Mouse (Mus musculus) hematopoietic multipotent progenitor cell, adult 10-12 weeks (in vitro differentiated cells): Measurements from ENCODE around the gene Mip. TPM values are rescaled to one million over a fixed set of nuclear protein-coding genes. Genes with fewer than 3 reads are reported as not detected.

Experiments used
- polyA plus RNA-seq: library from polyadenylated mRNA; stranded (reverse); fragments of >175 nt; gene quantifications from 2 replicates; pipeline ENCODE4 v1.2.3, GENCODE M21; 2012; ENCODE audit warnings: low replicate concordance

Mip gene
- 0.17 TPM in 1 of 2 replicates, not detected in the other for polyA plus RNA-seq

GRCm38 (mm10) chr10:128225538-128225937 is at the start of gene Mip:
Gene Mip, plus strand, starts transcription at chr10:128225838.

GRCm38 (mm10) chr10:128179989-128180388 is 45.6 kb upstream of the Mip start, which contains the start of gene Rbms2:
Gene Rbms2, minus strand, starts transcription at chr10:128180297.

GRCm38 (mm10) chr10:128194024-128194550 is 31.6 kb upstream of the Mip start, which contains the start of gene Gls2:
Gene Gls2, plus strand, starts transcription at chr10:128194457.

GRCm38 (mm10) chr10:128211390-128212108 is 14.1 kb upstream of the Mip start, which contains the start of gene Spryd4:
Gene Spryd4, minus strand, starts transcription at chr10:128211807.

GRCm38 (mm10) chr10:128231697-128232419 is 6.2 kb downstream of the Mip start, which contains the start of gene Timeless:
Gene Timeless, plus strand, starts transcription at chr10:128232065.

GRCm38 (mm10) chr10:128253677-128254255 is 28.1 kb downstream of the Mip start, which contains the start of gene Apon:
Gene Apon, plus strand, starts transcription at chr10:128254096.

GRCm38 (mm10) chr10:128268371-128268770 is 42.7 kb downstream of the Mip start, which contains the start of gene Apof:
Gene Apof, plus strand, starts transcription at chr10:128268671.

GRCm38 (mm10) chr10:128270287-128270841 is 44.7 kb downstream of the Mip start, which contains the start of gene Stat2:
Gene Stat2, plus strand, starts transcription at chr10:128270559.

Other genes starting within 250 kb of the Mip start
- gene Hsd17b6, start 218.2 kb upstream of the Mip start, polyA plus RNA-seq, result not detected in 2 replicates
- 0.76 and 2.1 TPM in 2 replicates for gene Prim1, start 210.7 kb upstream of the Mip start, polyA plus RNA-seq
- 23.9 and 119 TPM in 2 replicates for gene Naca, start 190.3 kb upstream of the Mip start, polyA plus RNA-seq
- 75.1 and 109 TPM in 2 replicates for gene Ptges3, start 166.9 kb upstream of the Mip start, polyA plus RNA-seq
- 514 and 876 TPM in 2 replicates for gene Atp5b, start 142.6 kb upstream of the Mip start, polyA plus RNA-seq
- gene Baz2a, start 134.3 kb upstream of the Mip start, polyA plus RNA-seq, result 32.1 and 58.1 TPM in 2 replicates
- 12.2 and 13.2 TPM in 2 replicates for gene Rbms2, start 45.5 kb upstream of the Mip start, polyA plus RNA-seq
- 0.91 TPM in 1 of 2 replicates, not detected in the other for gene Gls2, start 31.4 kb upstream of the Mip start, polyA plus RNA-seq
- 0.61 and 2.6 TPM in 2 replicates for gene Spryd4, start 14.0 kb upstream of the Mip start, polyA plus RNA-seq
- gene Timeless, start 6.2 kb downstream of the Mip start, polyA plus RNA-seq, result 8.5 and 11.9 TPM in 2 replicates
- gene Apon, start 28.3 kb downstream of the Mip start, polyA plus RNA-seq, result 0.08 TPM in 1 of 2 replicates, not detected in the other
- gene Apof, start 42.8 kb downstream of the Mip start, polyA plus RNA-seq, result 0.21 TPM in 1 of 2 replicates, not detected in the other
- gene Stat2, start 44.7 kb downstream of the Mip start, polyA plus RNA-seq, result 38.6 and 62.2 TPM in 2 replicates
- 0.23 TPM in 1 of 2 replicates, not detected in the other for gene Il23a, start 72.9 kb downstream of the Mip start, polyA plus RNA-seq
- gene Pan2, start 77.5 kb downstream of the Mip start, polyA plus RNA-seq, result 4.9 and 7.2 TPM in 2 replicates
- 29.2 and 43.5 TPM in 2 replicates for gene Cnpy2, start 96.6 kb downstream of the Mip start, polyA plus RNA-seq
- 9.9 and 31.8 TPM in 2 replicates for gene Cs, start 111.9 kb downstream of the Mip start, polyA plus RNA-seq
- gene Coq10a, start 143.2 kb downstream of the Mip start, polyA plus RNA-seq, result 10.2 and 25.7 TPM in 2 replicates
- 59.6 and 62.0 TPM in 2 replicates for gene Ankrd52, start 151.3 kb downstream of the Mip start, polyA plus RNA-seq
- not detected in 2 replicates for gene Slc39a5, start 175.4 kb downstream of the Mip start, polyA plus RNA-seq
- 115 and 117 TPM in 2 replicates for gene Nabp2, start 185.7 kb downstream of the Mip start, polyA plus RNA-seq
- gene Rnf41, start 185.8 kb downstream of the Mip start, polyA plus RNA-seq, result 20.2 and 20.7 TPM in 2 replicates
- gene Smarcc2, start 233.4 kb downstream of the Mip start, polyA plus RNA-seq, result 167 and 293 TPM in 2 replicates